Mouse (Mus musculus) CH12.LX (cell line): ENCODE measurements around the gene Fars2. TPM values are rescaled to one million over a fixed set of nuclear protein-coding genes. Genes with fewer than 3 reads are reported as not detected.

Experiments
- DNase-seq: peaks from one replicate; pipeline ENCODE4 v3.0.0-alpha.2; 2013; ENCODE audit errors: extremely low read depth
- H3K27ac ChIP-seq: 2 replicates; pipeline ENCODE4 v1.5.1; 2012; ENCODE audit warnings: low read depth, mild to moderate bottlenecking, control low read depth, moderate library complexity; ENCODE audit not compliant: insufficient read depth
- H3K27me3 ChIP-seq: replicated peaks from 2 replicates; pipeline ENCODE3; 2012; ENCODE audit warnings: inconsistent platforms
- H3K36me3 ChIP-seq, 2 experiments: replicated peaks in 1 of 2; 2 replicates each; pipeline versions ENCODE3 to v1.6.1; 2012; ENCODE audit warnings: inconsistent platforms in 1 of 2, low read length in 1 of 2, mild to moderate bottlenecking in 1 of 2, mixed read lengths in 1 of 2, moderate library complexity in 1 of 2; ENCODE audit not compliant: control insufficient read depth in 1 of 2, insufficient read depth in 1 of 2
- H3K4me1 ChIP-seq, 2 experiments: 2 replicates each; pipeline ENCODE4 v1.6.1; 2012; ENCODE audit warnings: inconsistent platforms in 1 of 2, moderate library complexity in 1 of 2; ENCODE audit not compliant: insufficient read depth in 2 of 2, control insufficient read depth in 1 of 2
- H3K4me2 ChIP-seq: 2 replicates; pipeline ENCODE4 v1.6.1; 2012; ENCODE audit warnings: low read depth, mild to moderate bottlenecking, control low read depth; ENCODE audit not compliant: poor library complexity, insufficient read depth, severe bottlenecking
- H3K4me3 ChIP-seq, 3 experiments: fragments of 150-350 bp in 1 of 3; sonication (generic) in 1 of 3; replicated peaks in 1 of 3; 2 replicates each; pipeline versions ENCODE3 to v1.5.1; 2011 to 2012; ENCODE audit warnings: low read depth in 2 of 3, low read length in 2 of 3, mild to moderate bottlenecking in 2 of 3, moderate library complexity in 2 of 3, control low read depth in 1 of 3, improper control_type of control experiment in 1 of 3, inconsistent platforms in 1 of 3, mixed read lengths in 1 of 3; ENCODE audit not compliant: poor library complexity in 1 of 3
- H3K79me2 ChIP-seq: replicated peaks from 2 replicates; pipeline ENCODE4 v1.6.1; 2012; ENCODE audit warnings: mild to moderate bottlenecking, moderate library complexity; ENCODE audit not compliant: control insufficient read depth, poor library complexity, insufficient read depth, severe bottlenecking; ENCODE audit errors: extremely low read depth
- H3K9ac ChIP-seq: 2 replicates; pipeline ENCODE4 v1.6.1; 2012; ENCODE audit warnings: low read depth, mild to moderate bottlenecking, control low read depth, moderate library complexity; ENCODE audit not compliant: insufficient read depth
- H3K9me3 ChIP-seq: replicated peaks from 2 replicates; pipeline ENCODE3; 2012; ENCODE audit warnings: low read length, inconsistent platforms, mixed read lengths
- BHLHE40 ChIP-seq: IDR thresholded peaks from 2 replicates; pipeline ENCODE4 v1.6.1; 2011; ENCODE audit warnings: mild to moderate bottlenecking, low read depth, low read length, improper control_type of control experiment
- CHD1 ChIP-seq: IDR thresholded peaks from 2 replicates; pipeline ENCODE4 v1.6.1; 2012; ENCODE audit warnings: low read depth, low read length, improper control_type of control experiment, inconsistent platforms
- CHD2 ChIP-seq: IDR thresholded peaks from 2 replicates; pipeline ENCODE4 v1.6.1; 2011; ENCODE audit warnings: low read length, improper control_type of control experiment
- CTCF ChIP-seq, 2 experiments: IDR thresholded peaks in 1 of 2; conservative IDR thresholded peaks in 1 of 2; 2 replicates each; pipeline ENCODE4 v1.5.1; 2011 to 2012; ENCODE audit warnings: low read depth in 2 of 2, low read length in 2 of 2, improper control_type of control experiment in 1 of 2, inconsistent platforms in 1 of 2, mild to moderate bottlenecking in 1 of 2, moderate library complexity in 1 of 2
- E2F4 ChIP-seq: IDR thresholded peaks from 2 replicates; pipeline ENCODE4 v1.6.1; 2011; ENCODE audit warnings: low read depth, low read length, improper control_type of control experiment; ENCODE audit not compliant: insufficient replicate concordance
- ELF1 ChIP-seq: IDR thresholded peaks from 2 replicates; pipeline ENCODE4 v1.6.1; 2014; ENCODE audit warnings: low read depth, mild to moderate bottlenecking, inconsistent platforms, low read length, improper control_type of control experiment
- EP300 ChIP-seq: IDR thresholded peaks from 2 replicates; pipeline ENCODE4 v1.6.1; 2011; ENCODE audit warnings: low read length, improper control_type of control experiment
- ETS1 ChIP-seq: conservative IDR thresholded peaks from 2 replicates; pipeline ENCODE4 v1.6.1; 2012; ENCODE audit warnings: low read depth, mild to moderate bottlenecking, inconsistent platforms, low read length, improper control_type of control experiment, moderate library complexity
- GABPA ChIP-seq: IDR thresholded peaks from 2 replicates; pipeline ENCODE4 v1.6.1; 2012; ENCODE audit warnings: low read depth, low read length, improper control_type of control experiment, inconsistent platforms; ENCODE audit not compliant: insufficient replicate concordance
- HCFC1 ChIP-seq: IDR thresholded peaks from 2 replicates; pipeline ENCODE4 v1.6.1; 2012; ENCODE audit warnings: low read depth, mild to moderate bottlenecking, inconsistent platforms, low read length, improper control_type of control experiment
- IRF4 ChIP-seq: IDR thresholded peaks from 2 replicates; pipeline ENCODE4 v1.6.1; 2014; ENCODE audit warnings: low read depth, mild to moderate bottlenecking, inconsistent platforms, low read length, improper control_type of control experiment
- JUND ChIP-seq: conservative IDR thresholded peaks from 2 replicates; pipeline ENCODE4 v1.6.1; 2011; ENCODE audit warnings: low read depth, low read length, improper control_type of control experiment
- MAFK ChIP-seq: IDR thresholded peaks from 2 replicates; pipeline ENCODE4 v1.6.1; 2011; ENCODE audit warnings: low read length, improper control_type of control experiment; ENCODE audit not compliant: insufficient replicate concordance
- MAX ChIP-seq: IDR thresholded peaks from 2 replicates; pipeline ENCODE4 v1.6.1; 2011; ENCODE audit warnings: low read length, improper control_type of control experiment
- MXI1 ChIP-seq: IDR thresholded peaks from 2 replicates; pipeline ENCODE4 v1.6.1; 2011; ENCODE audit warnings: mild to moderate bottlenecking, low read depth, low read length, improper control_type of control experiment
- MYC ChIP-seq: IDR thresholded peaks from 2 replicates; pipeline ENCODE4 v1.6.1; 2011; ENCODE audit warnings: low read depth, mild to moderate bottlenecking, improper control_type of control experiment, low read length
- NELFE ChIP-seq: IDR thresholded peaks from 2 replicates; pipeline ENCODE4 v1.6.1; 2011; ENCODE audit warnings: low read depth, low read length, improper control_type of control experiment
- POLR2A ChIP-seq: IDR thresholded peaks from 2 replicates; pipeline ENCODE4 v1.6.1; 2011; ENCODE audit warnings: low read depth, mild to moderate bottlenecking, improper control_type of control experiment, low read length
- POLR2AphosphoS2 ChIP-seq: IDR thresholded peaks from 2 replicates; pipeline ENCODE4 v1.6.1; 2011; ENCODE audit warnings: low read depth, low read length, improper control_type of control experiment
- RAD21 ChIP-seq: IDR thresholded peaks from 2 replicates; pipeline ENCODE4 v1.6.1; 2011; ENCODE audit warnings: low read depth, mild to moderate bottlenecking, low read length, improper control_type of control experiment, moderate library complexity
- SIN3A ChIP-seq: IDR thresholded peaks from 2 replicates; pipeline ENCODE4 v1.6.1; 2012; ENCODE audit warnings: low read length, improper control_type of control experiment, inconsistent platforms
- SMC3 ChIP-seq: IDR thresholded peaks from 2 replicates; pipeline ENCODE4 v1.6.1; 2011; ENCODE audit warnings: low read depth, low read length, improper control_type of control experiment
- UBTF ChIP-seq: IDR thresholded peaks from 2 replicates; pipeline ENCODE4 v1.6.1; 2012; ENCODE audit warnings: low read depth, mild to moderate bottlenecking, inconsistent platforms, low read length, improper control_type of control experiment, moderate library complexity
- USF1 ChIP-seq: IDR thresholded peaks from 2 replicates; pipeline ENCODE4 v1.6.1; 2014; ENCODE audit warnings: low read depth, mild to moderate bottlenecking, inconsistent platforms, low read length, improper control_type of control experiment
- ZC3H11A ChIP-seq: IDR thresholded peaks from 2 replicates; pipeline ENCODE4 v1.6.1; 2012; ENCODE audit warnings: low read depth, mild to moderate bottlenecking, inconsistent platforms, low read length, improper control_type of control experiment
- ZMIZ1 ChIP-seq: IDR thresholded peaks from 2 replicates; pipeline ENCODE4 v1.6.1; 2012; ENCODE audit warnings: low read depth, mild to moderate bottlenecking, inconsistent platforms, low read length, improper control_type of control experiment
- ZNF384 ChIP-seq: IDR thresholded peaks from 2 replicates; pipeline ENCODE4 v1.6.1; 2012; ENCODE audit warnings: low read depth, low read length, improper control_type of control experiment, inconsistent platforms
- dilution Hi-C: fragments of 300-500 bp; cut with MboI; formaldehyde crosslinking; loops from 2 replicates; pipeline ENCODE4 v1.14.3; 2020; ENCODE audit warnings: low sequenced_read_pairs; ENCODE audit not compliant: extremely low pct_unique_long_range_greater_than_20kb, extremely low pct_ligation_motif_present
- in situ Hi-C: fragments of 300-500 bp; cut with MboI; formaldehyde crosslinking; loops from 3 replicates; pipeline ENCODE4 v1.14.3; 2019; ENCODE audit warnings: low sequenced_read_pairs, low pct_ligation_motif_present, low pct_unique_long_range_greater_than_20kb, mixed read lengths
- polyA plus RNA-seq: library from polyadenylated mRNA; unstranded; fragments of >175 nt; gene quantifications from 2 replicates; pipeline ENCODE4 v1.2.1, GENCODE M21; 2012; ENCODE audit warnings: low read depth; ENCODE audit not compliant: insufficient read length
- total RNA-seq, 2 experiments: library from RNA; depleted of rRNA; stranded (reverse); fragments of 300-350 nt in 1 of 2; fragments of >200 nt in 1 of 2; gene quantifications; 2 replicates each; pipeline ENCODE4 v1.2.3; 2012 to 2014

Fars2 gene
- total and polyA plus RNA-seq, 3 experiments = 30.2 to 47.7 (median 46.4) TPM

- H3K4me3 ChIP-seq = no peak overlapping the region
- H3K9me3 ChIP-seq = no peaks in the 10 kb centered on the region
- TF ChIP-seq EP300 (peak; percentile 70), E2F4 (no peak), RAD21 (peak; percentile 31), MAX (no peak), CHD2 (no peak), ZNF384 (peak; percentile 94), MAFK (no peak), MXI1 (no peak), BHLHE40 (no peak), USF1 (no peak), POLR2AphosphoS2 (no peak), ETS1 (no peak), CHD1 (no peak), CTCF (conservative IDR thresholded peaks at IDR 0.05 in 1 of 2, IDR thresholded peaks at IDR 0.05 in 1 of 2; ENCODE audit: low read depth in 2 of 2, low read length in 2 of 2) (peak in 1 of 2 experiments; percentile 48; a peak in 2 of 4 replicates), IRF4 (peak; percentile 76), POLR2A (no peak), SMC3 (peak; percentile 14; the same call in 1 of the 2 replicates), ZC3H11A (no peak), ZMIZ1 (no peak)
- H3K36me3 ChIP-seq = peaks cover 0 to 17% of the 10 kb centered on the region in 2 experiments
- in situ Hi-C loops (no loop called here), dilution Hi-C loops (no loop called here)
- H3K79me2 ChIP-seq = no peaks in the 10 kb centered on the region
- H3K9ac ChIP-seq = no peak overlapping the region
- no peak overlapping the region for H3K27ac ChIP-seq
- peak overlapping the region; percentile 39; the same call in 1 of the 2 replicates for H3K4me2 ChIP-seq
- H3K4me1 ChIP-seq = peaks cover 5 to 49% of the 10 kb centered on the region in 2 experiments
- DNase-seq = peak; percentile 58
- no peaks in the 10 kb centered on the region for H3K27me3 ChIP-seq
These were observed 197.9 kb downstream of the Fars2 start for GRCm38 (mm10) chr13:36314860-36315800.

GRCm38 (mm10) chr13:36317824-36318223 is 200.6 kb downstream of the Fars2 start:
- Histone ChIP-seq H3K9ac (no peak overlapping the region), H3K27me3 (no peaks in the 10 kb centered on the region), H3K79me2 (no peaks in the 10 kb centered on the region), H3K9me3 (no peaks in the 10 kb centered on the region), H3K4me1 (peaks cover 5 to 45% of the 10 kb centered on the region in 2 experiments), H3K4me3 (no peak overlapping the region), H3K4me2 (no peak overlapping the region), H3K36me3 (peaks cover 0 to 11% of the 10 kb centered on the region in 2 experiments), H3K27ac (no peak overlapping the region)
- no peak for TF ChIP-seq MYC
- TF ChIP-seq RAD21 = no peak
- no peak for TF ChIP-seq ETS1
- TF ChIP-seq JUND = no peak
- no peak for TF ChIP-seq MXI1
- TF ChIP-seq SIN3A = no peak
- no peak for TF ChIP-seq HCFC1
- TF ChIP-seq ELF1 = no peak
- no peak for TF ChIP-seq GABPA
- no peak for TF ChIP-seq UBTF
- no peak for TF ChIP-seq CHD2
- TF ChIP-seq ZC3H11A = no peak
- no peak for TF ChIP-seq ZMIZ1
- no peak for TF ChIP-seq NELFE
- in situ Hi-C loops (no loop called here), dilution Hi-C loops (no loop called here)
- DNase-seq = no peak
